Mouse (Mus musculus) 3T3-L1 (cell line): ENCODE results near the gene Rfc1.

ENCODE experiments used
- DNase-seq: peaks from one replicate; pipeline ENCODE4 v3.0.0-alpha.2; 2015; ENCODE audit warnings: low read depth, low spot score

Rfc1 gene

GRCm38 (mm10) chr5:65335298-65336074, at the start of gene Rfc1:
Gene Rfc1, minus strand, starts transcription at chr5:65335670.
- DNase-seq: peak; percentile 93

- no peak for DNase-seq
These were observed 39.3 kb upstream of the Rfc1 start for GRCm38 (mm10) chr5:65374746-65375145.

GRCm38 (mm10) chr5:65371551-65371950, 36.1 kb upstream of the Rfc1 start:
- DNase-seq: no peak

GRCm38 (mm10) chr5:65367837-65368236, 32.4 kb upstream of the Rfc1 start:
- DNase-seq: no peak

GRCm38 (mm10) chr5:65357771-65358170, 22.3 kb upstream of the Rfc1 start:
- DNase-seq: no peak

- no peak for DNase-seq
These were observed 21.4 kb upstream of the Rfc1 start for GRCm38 (mm10) chr5:65356851-65357250.

GRCm38 (mm10) chr5:65354985-65355384, 19.5 kb upstream of the Rfc1 start:
- DNase-seq: peak; percentile 33

GRCm38 (mm10) chr5:65354097-65354496, 18.6 kb upstream of the Rfc1 start:
- no peak for DNase-seq

- DNase-seq: no peak
These were observed 15.0 kb upstream of the Rfc1 start for GRCm38 (mm10) chr5:65350508-65350907.

GRCm38 (mm10) chr5:65348168-65348567, 12.7 kb upstream of the Rfc1 start, which contains the start of gene Klb:
Gene Klb, plus strand, starts transcription at chr5:65348314.
- no peak for DNase-seq

GRCm38 (mm10) chr5:65340167-65340566, 4.7 kb upstream of the Rfc1 start:
- no peak for DNase-seq

- DNase-seq: peak; percentile 25
These were observed 2.9 kb upstream of the Rfc1 start for GRCm38 (mm10) chr5:65338394-65338793.

- DNase-seq: peak; percentile 33
These were observed 545 bp upstream of the Rfc1 start for GRCm38 (mm10) chr5:65336075-65336355.

GRCm38 (mm10) chr5:65334788-65335187, 682 bp downstream of the Rfc1 start:
- no peak for DNase-seq

GRCm38 (mm10) chr5:65329971-65330370, 5.5 kb downstream of the Rfc1 start:
- no peak for DNase-seq

- DNase-seq: peak; percentile 12
These were observed 9.3 kb downstream of the Rfc1 start for GRCm38 (mm10) chr5:65326212-65326611.

- no peak for DNase-seq
These were observed 10.6 kb downstream of the Rfc1 start for GRCm38 (mm10) chr5:65324758-65325355.

- peak; percentile 11 for DNase-seq
These were observed 11.2 kb downstream of the Rfc1 start for GRCm38 (mm10) chr5:65324271-65324670.

GRCm38 (mm10) chr5:65322165-65322564, 13.3 kb downstream of the Rfc1 start:
- DNase-seq: no peak

- DNase-seq: no peak
These were observed 16.3 kb downstream of the Rfc1 start for GRCm38 (mm10) chr5:65319176-65319575.

GRCm38 (mm10) chr5:65308866-65309265, 26.6 kb downstream of the Rfc1 start:
- no peak for DNase-seq

GRCm38 (mm10) chr5:65308208-65308607, 27.3 kb downstream of the Rfc1 start:
- no peak for DNase-seq

GRCm38 (mm10) chr5:65305516-65305915, 30.0 kb downstream of the Rfc1 start:
- no peak for DNase-seq
